Mouse (Mus musculus) adrenal gland, postnatal 36 days (tissue): Measurements from ENCODE around the gene Gm4792. TPM values are rescaled to one million over a fixed set of nuclear protein-coding genes. Genes with fewer than 3 reads are reported as not detected.

ENCODE experiments used
- DNase-seq, 2 experiments: peaks; one replicate each; pipeline ENCODE4 v3.0.0; 2021; ENCODE audit warnings: mixed read lengths in 1 of 2
- total RNA-seq, 2 experiments: library from RNA; stranded (reverse); gene quantifications; 2 replicates each; pipeline ENCODE4 v1.2.3; 2021

Gm4792 gene
- total RNA-seq, 2 experiments from 2014 or later = not detected

DNA sequence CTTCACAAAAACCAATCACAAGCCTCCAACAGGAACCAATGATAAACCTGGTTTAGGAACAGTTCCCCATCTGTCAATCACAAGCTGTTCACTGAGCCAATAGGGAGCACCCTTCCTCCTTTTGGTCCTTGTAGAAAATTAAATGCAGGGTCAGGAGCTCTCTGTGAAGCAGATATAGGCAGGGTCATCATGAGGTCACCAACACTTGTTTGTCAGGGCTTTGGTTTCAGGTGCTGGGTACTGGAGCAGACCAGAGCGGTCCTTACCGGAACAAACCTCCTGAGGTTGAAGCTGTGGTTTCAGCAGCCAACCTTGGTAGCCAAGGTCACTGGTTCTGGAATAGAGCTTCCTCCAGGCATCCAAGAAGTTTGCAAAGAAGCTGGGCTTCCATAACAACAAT lies 798 bp upstream of the Gm4792 start:
- no peak for DNase-seq

DNA sequence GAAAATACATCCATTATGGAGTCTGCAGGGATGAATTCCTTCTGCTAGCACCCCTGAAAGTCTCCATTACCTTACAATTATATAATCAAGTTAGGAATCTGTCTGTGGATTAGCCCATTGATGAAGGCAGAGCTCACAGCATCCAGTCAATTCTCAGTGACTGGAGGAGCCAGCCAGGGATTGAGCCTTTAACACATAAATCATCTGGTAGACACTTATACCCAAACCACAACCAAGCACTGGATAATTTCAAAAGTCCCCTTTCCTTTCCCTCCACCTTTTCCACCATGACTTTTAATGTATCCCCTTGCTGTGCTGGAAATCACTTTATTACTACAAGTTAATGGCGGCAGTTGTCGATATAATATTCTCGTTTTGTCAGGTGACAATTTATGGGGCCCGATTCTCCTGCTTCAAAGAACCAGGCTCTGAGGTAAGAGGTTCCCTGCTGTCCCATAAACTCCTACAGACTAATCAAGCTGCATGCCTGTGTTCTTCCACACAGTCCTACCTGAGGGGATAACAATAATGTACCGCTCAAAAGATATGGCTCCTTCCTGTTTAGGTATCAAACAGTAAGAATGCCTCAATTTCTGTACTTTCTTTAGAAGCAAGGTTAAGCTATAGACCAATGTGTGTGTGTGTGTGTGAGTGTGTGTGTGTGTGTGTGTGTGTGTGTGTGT lies 2.4 kb downstream of the Gm4792 start:
- no peak for DNase-seq

- DNase-seq = peak in 1 of 2 experiments; percentile 15
Measured at GRCm38 (mm10) chr10:94294933-94295750, 3.4 kb downstream of the Gm4792 start.

DNA sequence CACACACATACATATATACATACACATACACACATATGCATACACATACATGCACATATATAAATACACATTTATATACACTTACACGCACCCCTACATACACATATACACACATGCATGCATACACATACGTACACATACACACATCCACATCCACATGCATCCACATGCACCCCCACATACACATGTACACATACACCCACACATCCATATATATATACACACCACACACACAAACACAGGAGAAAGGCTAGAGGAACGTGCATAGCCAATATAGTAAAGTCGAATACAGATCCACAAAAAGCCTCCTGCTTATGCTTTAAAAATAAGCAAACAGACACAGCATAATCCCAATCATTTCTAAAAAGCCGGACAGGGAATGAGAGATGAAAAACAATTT lies 4.1 kb downstream of the Gm4792 start:
- DNase-seq = no peak

DNA sequence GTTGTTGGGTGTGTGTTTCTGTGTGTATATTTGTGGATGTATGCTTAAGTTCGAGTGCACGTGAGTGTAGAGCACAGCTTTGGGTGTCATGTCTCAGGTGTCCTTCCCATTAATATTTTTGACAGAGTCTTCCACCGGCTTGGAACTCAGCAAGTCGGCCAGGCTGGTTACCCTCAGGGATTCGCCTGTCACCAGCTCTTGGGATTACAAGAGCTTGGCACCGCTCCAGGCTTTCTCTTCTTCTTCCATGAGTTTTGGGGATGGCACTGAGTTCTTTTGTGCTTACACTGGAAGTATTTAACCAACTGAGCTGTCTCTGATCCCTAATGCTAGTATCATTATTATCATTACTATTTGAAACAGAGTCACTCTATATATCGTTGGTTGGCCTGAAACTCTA lies 15.7 kb downstream of the Gm4792 start:
- DNase-seq = no peak

GRCm38 (mm10) chr10:94282179-94282578 lies 16.3 kb downstream of the Gm4792 start:
- no peak for DNase-seq

- DNase-seq = no peak
Measured at GRCm38 (mm10) chr10:94276511-94276910, 22.0 kb downstream of the Gm4792 start.

- DNase-seq = no peak
Measured at GRCm38 (mm10) chr10:94275321-94275720, 23.2 kb downstream of the Gm4792 start.

- DNase-seq = no peak
Measured at GRCm38 (mm10) chr10:94265656-94266542, 32.6 kb downstream of the Gm4792 start.

GRCm38 (mm10) chr10:94263211-94263610 lies 35.3 kb downstream of the Gm4792 start:
- DNase-seq = no peak

DNA sequence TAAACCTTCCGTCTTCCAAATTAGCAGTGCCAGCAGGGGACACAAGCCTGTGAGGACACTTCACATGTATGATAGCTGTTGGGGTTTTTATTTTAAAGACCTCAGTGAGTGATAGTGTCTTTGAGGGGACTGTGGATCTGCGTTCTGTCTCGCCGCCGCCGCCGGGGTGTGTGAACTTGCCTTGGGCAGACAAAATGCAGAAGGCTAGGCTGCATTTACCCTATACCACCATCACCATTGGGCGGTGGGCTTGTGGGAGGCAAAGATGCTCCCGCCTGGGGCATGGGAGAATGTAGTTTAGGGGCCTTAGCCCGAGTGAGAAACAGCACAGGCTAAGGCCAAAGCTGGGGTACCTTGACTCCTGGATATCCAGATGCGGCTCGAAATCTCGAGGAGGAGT lies 35.9 kb downstream of the Gm4792 start:
- no peak for DNase-seq

GRCm38 (mm10) chr10:94260544-94260943 lies 38.0 kb downstream of the Gm4792 start:
- DNase-seq = no peak

DNA sequence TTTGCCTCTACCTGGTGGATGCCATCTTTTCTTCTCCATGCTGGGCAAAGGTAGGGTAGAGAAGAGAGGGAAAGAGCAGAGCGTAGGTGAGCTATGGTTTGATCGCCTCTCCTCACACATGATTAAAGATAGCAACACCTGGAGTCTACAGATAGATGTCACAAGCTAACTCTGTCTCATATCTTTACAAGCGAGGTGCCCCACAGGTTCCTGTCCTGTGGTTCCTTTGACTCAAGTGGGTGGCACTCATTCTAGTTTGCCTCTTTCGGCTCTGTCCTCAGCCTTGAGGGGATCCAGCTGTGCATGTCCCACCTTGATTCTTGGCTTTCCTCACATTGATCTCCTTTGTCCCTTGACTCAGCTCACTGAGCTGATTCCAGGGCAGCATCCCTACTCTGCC lies 42.0 kb downstream of the Gm4792 start:
- DNase-seq = no peak

GRCm38 (mm10) chr10:94255744-94256143 lies 42.8 kb downstream of the Gm4792 start:
- no peak for DNase-seq

- no peak for DNase-seq
Measured at GRCm38 (mm10) chr10:94254766-94255165, 43.7 kb downstream of the Gm4792 start.

GRCm38 (mm10) chr10:94253260-94253807 lies 45.2 kb downstream of the Gm4792 start:
- DNase-seq = no peak

- peak in 1 of 2 experiments; percentile 11 for DNase-seq
Measured at GRCm38 (mm10) chr10:94249575-94250456, 48.7 kb downstream of the Gm4792 start.

GRCm38 (mm10) chr10:94247748-94248349 lies 50.7 kb downstream of the Gm4792 start:
- DNase-seq = no peak
